Mouse (Mus musculus): ENCODE data around the gene Qtrt1.

Gene Qtrt1

GRCm38 (mm10) chr9:21424631-21425555 is 13.3 kb downstream of the Qtrt1 start, which contains the start of gene Dnm2:
Gene Dnm2, plus strand, starts transcription at chr9:21424908.
- DNase-seq: peak; percentile 99

DNA sequence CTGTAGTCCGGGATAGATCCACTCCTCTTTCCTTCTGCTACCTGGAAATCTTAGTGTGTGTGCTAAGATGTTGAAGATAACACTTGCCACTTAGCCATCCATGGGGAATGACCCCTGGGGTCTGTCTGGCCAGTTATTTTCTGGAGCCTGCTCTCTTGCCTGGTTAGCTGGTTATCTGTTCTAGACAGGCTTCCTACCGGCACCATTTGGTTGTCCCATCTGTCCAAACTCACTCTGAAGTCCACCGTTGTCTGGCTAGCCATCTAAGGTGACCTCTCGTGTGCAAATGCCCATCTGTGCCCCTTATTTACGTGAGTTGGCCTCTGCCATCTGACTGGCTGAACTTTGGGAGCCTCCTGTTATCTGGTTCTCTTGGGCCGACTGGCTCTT is 13.9 kb downstream of the Qtrt1 start:
- DNase-seq: peak; percentile 74

DNA sequence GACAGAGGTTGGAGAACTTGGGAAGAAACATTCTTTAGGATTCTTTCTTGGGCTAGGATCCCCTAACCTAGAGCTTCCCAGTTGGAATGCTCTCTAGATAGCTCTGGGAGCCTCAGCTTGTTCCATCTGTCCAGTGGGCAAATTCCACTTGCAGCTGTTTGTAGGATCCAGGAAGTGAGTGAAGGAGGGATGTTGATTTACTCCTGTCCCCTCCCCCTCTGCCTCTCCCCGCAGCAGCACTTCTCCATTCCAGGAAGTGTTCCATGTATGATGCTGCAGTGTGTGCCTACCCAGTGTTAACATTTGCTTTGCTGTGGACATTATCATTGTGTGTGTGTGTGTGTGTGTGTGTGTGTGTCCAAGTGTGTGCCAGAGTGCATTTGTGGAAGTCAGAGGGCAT is 14.4 kb downstream of the Qtrt1 start:
- DNase-seq: no peak

GRCm38 (mm10) chr9:21426525-21426924 is 14.9 kb downstream of the Qtrt1 start:
- DNase-seq: no peak

- DNase-seq: peak; percentile 66
Observed at GRCm38 (mm10) chr9:21427773-21428172, 16.1 kb downstream of the Qtrt1 start.

DNA sequence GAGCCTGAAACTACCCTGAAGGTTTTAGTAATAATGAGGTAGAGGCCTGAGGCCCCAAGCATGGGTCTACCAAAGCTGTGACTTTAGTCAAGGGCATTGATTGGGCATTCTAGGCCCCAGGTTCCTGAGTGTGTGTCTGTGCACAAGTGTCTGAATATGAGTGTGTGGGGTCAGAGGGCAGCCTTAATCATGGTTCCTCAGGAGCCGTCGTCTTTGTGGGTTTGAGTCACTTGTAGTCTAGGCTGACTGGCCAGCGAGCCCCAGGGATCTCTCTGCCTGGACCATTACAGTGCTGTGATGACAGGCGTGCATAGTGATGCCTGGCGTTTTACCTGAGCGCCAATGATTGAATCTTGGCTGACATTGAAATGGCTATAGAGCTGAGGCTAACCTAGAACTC is 16.5 kb downstream of the Qtrt1 start:
- DNase-seq: no peak

- DNase-seq: no peak
Observed at GRCm38 (mm10) chr9:21430724-21431123, 19.1 kb downstream of the Qtrt1 start.

DNA sequence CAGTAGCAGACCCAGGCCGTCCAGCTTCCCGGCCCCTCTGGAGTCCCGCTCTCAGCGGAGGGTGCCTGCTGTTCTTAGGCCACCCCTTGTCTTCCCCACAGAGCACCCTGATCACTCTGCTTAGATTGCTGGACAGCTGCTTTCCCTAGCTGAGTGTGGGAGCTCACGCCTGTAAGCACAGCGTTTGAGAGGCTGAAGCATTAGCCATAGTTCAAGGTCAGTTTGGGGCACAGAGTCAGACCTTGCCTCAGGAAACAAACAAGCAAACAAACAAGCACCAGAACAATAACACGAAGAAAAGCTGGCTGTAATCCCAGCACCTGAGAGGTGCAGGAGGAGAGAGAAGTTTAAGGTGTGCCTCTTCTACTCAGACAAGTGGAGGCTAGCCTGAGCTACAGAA is 20.4 kb downstream of the Qtrt1 start:
- DNase-seq: no peak

GRCm38 (mm10) chr9:21433766-21434165 is 22.1 kb downstream of the Qtrt1 start:
- DNase-seq: peak; percentile 73

DNA sequence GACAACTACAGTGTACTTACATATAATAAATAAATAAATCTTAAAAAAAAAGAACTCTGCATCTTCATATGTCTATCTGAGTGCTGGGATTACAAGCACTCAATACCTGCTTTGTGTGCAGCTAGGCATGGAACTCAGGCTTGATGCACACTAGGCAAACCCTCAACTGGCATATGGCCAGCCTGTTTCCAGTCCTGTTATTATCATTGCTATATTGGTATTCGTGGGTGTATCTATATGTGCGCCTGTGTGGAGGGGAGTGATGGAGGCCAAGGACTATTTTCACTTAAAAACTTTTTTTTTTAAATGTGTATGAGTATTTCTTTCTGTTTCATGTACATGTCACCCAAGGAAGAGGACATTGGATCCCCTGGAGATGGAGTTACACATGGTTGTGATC is 22.8 kb downstream of the Qtrt1 start:
- DNase-seq: no peak

GRCm38 (mm10) chr9:21435777-21436635 is 24.4 kb downstream of the Qtrt1 start:
- no peak for DNase-seq

DNA sequence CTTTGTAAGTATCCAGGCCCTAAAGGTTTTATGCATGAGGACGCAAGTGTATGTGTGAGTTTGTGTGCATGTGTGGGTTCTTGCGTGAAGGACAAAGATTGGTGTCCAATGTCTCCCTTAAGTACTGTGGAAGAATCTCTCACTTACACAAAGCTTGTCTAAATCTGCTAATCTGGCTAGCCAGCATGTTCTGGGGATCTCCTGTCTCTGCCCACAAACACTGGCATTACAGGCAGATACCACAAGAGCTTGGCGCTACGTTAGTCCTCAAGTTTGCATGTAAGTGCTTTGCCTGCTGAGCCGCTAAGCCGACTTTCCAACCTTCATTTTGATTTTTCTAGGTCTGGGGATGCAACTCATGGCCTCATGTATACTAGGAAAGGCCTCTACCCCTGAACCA is 25.9 kb downstream of the Qtrt1 start:
- DNase-seq: no peak

DNA sequence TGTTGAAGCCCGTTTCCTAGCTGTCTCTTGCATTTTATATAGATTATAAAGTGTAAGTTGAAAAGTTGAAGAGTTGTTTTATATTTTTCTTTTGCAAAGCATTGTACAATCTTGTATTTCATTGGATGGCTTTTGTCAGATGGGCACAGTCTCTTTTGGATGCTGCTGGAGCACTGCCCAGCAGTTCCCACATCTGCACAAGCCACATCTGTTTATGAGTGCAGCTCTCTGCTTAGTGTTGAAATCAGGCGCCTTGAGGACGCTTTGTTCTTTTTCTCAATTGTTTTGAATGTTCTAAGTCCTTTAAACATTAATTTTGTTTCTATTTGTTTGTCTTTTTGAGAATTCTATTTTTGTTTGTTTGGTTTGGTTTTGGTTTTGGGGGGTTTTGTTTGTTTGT is 26.6 kb downstream of the Qtrt1 start:
- DNase-seq: no peak

GRCm38 (mm10) chr9:21439456-21439855 is 27.8 kb downstream of the Qtrt1 start:
- no peak for DNase-seq

- DNase-seq: no peak
Observed at GRCm38 (mm10) chr9:21439914-21440313, 28.3 kb downstream of the Qtrt1 start.

DNA sequence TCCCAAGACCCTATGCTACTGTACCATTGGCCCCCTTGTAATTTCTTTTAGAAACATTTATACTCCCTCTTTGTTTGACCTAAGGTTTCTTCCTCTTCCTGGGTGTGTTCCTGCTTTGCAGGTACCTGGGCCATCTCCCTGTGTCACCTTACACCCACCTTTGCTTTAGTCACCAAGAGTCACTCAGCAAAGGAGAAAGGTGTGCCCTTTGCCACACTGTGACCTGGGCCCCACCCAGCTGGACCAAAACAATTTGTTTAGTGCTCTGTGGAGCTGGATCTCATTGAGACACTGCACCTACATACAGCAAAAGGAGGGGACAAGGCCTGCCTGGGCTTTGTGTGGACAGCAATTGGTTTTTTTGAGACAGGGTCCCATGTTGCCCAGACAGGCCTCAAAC is 28.8 kb downstream of the Qtrt1 start:
- no peak for DNase-seq

DNA sequence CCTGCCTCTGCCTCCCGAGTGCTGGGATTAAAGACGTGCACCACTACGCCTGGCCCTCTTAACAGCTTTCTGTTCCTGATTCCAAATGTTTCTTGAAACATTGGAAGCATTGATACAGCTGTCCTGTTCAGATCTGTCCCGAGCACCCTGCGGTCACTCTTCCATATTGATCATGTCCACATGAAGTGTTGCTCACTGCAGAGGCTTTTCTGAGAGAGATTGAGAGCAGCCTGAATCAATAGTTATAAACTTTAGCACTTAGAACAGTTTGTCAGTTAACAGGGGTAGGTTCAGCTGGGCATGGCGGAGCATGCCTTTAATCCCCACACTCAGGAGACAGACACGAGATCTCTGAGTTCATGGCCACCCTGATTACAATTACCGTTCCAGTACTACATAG is 32.2 kb downstream of the Qtrt1 start:
- DNase-seq: no peak

DNA sequence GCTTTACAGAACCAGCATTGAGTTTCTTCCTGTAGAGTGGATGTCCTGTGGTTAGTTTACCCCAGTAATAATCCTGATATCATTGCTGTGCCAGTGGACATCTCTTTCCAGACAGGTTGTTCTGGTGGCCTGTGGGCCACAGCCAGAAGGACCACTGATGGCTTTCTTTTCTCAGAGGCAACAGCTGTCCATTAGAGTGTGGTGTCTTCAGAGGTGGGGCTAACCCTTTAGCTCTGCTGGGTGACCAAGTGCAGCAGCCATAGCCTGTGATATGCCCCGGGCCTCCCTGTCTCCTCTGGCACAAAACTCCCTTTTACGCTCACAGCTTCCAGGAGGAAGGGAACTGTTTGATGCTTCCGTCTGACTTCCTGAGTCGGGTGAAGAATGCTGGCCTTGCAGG is 32.9 kb downstream of the Qtrt1 start:
- DNase-seq: no peak

GRCm38 (mm10) chr9:21445081-21445744 is 33.6 kb downstream of the Qtrt1 start:
- DNase-seq: no peak

DNA sequence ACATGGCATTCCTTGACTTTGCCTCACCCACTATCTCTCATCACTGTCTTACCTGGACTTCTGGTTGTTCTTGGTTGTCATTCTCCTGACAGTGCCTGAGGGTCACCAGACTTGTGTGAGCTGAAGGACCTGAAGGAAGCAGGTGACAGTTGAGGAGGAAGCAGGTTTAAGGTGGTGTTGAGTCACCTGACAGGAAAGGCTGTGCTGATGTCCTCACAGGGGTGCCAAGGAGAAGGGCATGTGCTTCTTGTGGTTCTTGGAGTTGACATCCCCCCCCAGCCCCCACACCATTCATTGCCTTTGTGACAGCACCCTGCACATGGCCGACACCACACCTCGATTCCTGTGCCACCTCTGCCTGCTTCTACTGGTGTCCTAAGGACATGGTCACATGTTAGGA is 36.1 kb downstream of the Qtrt1 start:
- no peak for DNase-seq

DNA sequence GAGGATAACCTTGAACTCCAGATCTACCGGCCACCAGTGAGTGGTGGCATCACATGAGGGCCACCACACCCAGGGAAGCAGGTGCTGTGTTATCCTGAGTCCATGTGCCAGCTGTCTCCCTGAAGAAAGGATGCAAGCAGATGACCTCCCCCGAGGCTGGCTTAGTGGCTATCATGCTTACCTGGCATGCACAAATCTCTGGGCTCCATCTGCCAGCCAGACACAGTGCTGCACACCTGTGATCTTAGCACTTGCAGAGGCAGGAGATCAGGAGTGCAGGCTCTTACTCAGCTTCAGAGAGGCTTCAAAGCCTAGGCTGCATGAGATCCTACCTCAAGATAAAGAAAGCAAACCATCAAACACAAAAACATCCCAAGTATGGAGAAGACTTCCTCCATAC is 38.1 kb downstream of the Qtrt1 start:
- no peak for DNase-seq

- no peak for DNase-seq
Observed at GRCm38 (mm10) chr9:21450270-21450669, 38.6 kb downstream of the Qtrt1 start.

DNA sequence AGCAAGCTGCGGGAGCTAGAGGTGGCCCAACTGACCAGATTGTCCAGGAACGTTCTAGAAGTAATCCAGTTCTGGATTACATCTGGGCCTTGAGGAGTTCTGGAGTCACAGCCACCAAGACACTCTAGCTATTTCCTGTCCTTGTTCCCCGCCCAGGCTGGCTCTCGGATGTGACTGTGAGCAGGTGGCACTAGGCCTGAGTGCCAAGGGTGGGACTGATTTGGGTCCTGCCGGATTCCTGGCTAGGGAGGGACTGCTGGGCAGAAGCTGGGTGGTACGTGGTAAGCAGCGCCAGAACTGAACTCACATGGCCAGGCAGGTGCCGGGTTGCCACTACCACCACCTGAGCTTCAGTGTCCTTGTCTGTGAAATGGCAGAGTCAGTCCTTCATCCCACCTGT is 39.8 kb downstream of the Qtrt1 start:
- DNase-seq: no peak

Data from cerebellum, adult 11-12 months (tissue).